Mouse (Mus musculus) embryonic facial prominence, embryonic 14.5 days (tissue): ENCODE measurements at regions not wholly inside any gene's neighbourhood (a gene's known extent, or its start where the extent isn't known, plus 50 kb on each side); places are given as distances from the start of the nearest gene placed in this dataset.

Experiments used
- ATAC-seq: fragments of 200-750 bp; cut with Nextera tagmentation; 2 replicates; pipeline ENCODE4 v1.8.0; 2017; ENCODE audit warnings: low read depth, moderate number of reproducible peaks, moderate TSS enrichment
- DNase-seq: peaks from one replicate; pipeline ENCODE4 v3.0.0-alpha.2; 2015; ENCODE audit warnings: low spot score
- H3K27ac ChIP-seq: fragments of 300-500 bp; sonication (generic); replicated peaks from 2 replicates; pipeline ENCODE4 v1.5.1; 2014; ENCODE audit warnings: low read depth, mild to moderate bottlenecking, low read length, moderate library complexity
- H3K27me3 ChIP-seq: fragments of 300-500 bp; sonication (generic); replicated peaks from 2 replicates; pipeline ENCODE4 v1.6.1; 2014; ENCODE audit warnings: low read length; ENCODE audit not compliant: control insufficient read depth, insufficient read depth
- H3K36me3 ChIP-seq: fragments of 300-500 bp; sonication (generic); 2 replicates; pipeline ENCODE4 v1.6.1; 2014; ENCODE audit warnings: low read length, mixed read lengths; ENCODE audit not compliant: control insufficient read depth, insufficient read depth
- H3K4me1 ChIP-seq: fragments of 300-500 bp; sonication (generic); 2 replicates; pipeline ENCODE4 v1.6.1; 2014; ENCODE audit warnings: antibody characterized with exemption, low read length; ENCODE audit not compliant: control insufficient read depth, insufficient read depth
- H3K4me2 ChIP-seq: fragments of 300-500 bp; sonication (generic); 2 replicates; pipeline ENCODE4 v1.6.1; 2014; ENCODE audit warnings: low read depth, mild to moderate bottlenecking, low read length, moderate library complexity, mixed read lengths
- H3K4me3 ChIP-seq: fragments of 300-500 bp; sonication (generic); 2 replicates; pipeline ENCODE4 v1.5.1; 2014; ENCODE audit warnings: low read depth, mild to moderate bottlenecking, low read length
- H3K9ac ChIP-seq: fragments of 300-500 bp; sonication (generic); 2 replicates; pipeline ENCODE4 v1.6.1; 2014; ENCODE audit warnings: low read depth, mild to moderate bottlenecking, low read length, moderate library complexity, mixed read lengths
- H3K9me3 ChIP-seq: fragments of 300-500 bp; sonication (generic); 2 replicates; pipeline ENCODE4 v1.6.1; 2016; ENCODE audit warnings: low read length; ENCODE audit not compliant: control insufficient read depth
- WGBS: fragments of 180-500 bp; shearing (Covaris S2); extraction: QIAGEN DNeasy Blood & Tissue Kit; methylation state at CpG from one replicate; pipeline ENCODE4 v1.1.7; 2014; 5-methylcytosine and 5-hydroxymethylcytosine counted together

DNA sequence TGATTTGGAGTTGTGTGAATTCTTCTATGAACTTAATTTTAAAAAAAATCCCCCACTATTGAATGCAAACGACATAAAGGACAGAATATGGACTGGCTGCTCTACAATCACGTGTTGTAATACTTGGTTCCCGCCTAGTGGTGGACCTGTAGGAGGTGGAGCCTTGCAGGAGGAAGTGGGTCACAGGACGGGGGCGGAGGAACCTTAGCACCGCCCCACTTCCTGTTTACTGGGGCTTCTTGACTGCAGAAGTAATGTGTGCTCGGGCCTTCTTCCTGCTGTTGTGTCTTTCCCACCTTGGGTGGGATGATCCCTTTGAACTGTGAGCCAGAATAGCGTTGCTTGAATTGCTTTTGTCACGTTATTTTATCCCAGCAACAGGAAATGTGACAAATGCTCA lies 52.2 kb upstream of the Tmem108 start:
- no peaks in the 10 kb centered on the region for H3K36me3 ChIP-seq
- no peak overlapping the region for H3K27ac ChIP-seq
- H3K9ac ChIP-seq = no peak overlapping the region
- H3K27me3 ChIP-seq = no peaks in the 10 kb centered on the region
- H3K4me1 ChIP-seq = no peaks in the 10 kb centered on the region
- no peaks in the 10 kb centered on the region for H3K9me3 ChIP-seq
- H3K4me2 ChIP-seq = no peak overlapping the region
- ATAC-seq = no peak
- H3K4me3 ChIP-seq = no peak overlapping the region
- no peak for DNase-seq
- WGBS = 87% methylated on average over 9 of the region's 9 CpGs

DNA sequence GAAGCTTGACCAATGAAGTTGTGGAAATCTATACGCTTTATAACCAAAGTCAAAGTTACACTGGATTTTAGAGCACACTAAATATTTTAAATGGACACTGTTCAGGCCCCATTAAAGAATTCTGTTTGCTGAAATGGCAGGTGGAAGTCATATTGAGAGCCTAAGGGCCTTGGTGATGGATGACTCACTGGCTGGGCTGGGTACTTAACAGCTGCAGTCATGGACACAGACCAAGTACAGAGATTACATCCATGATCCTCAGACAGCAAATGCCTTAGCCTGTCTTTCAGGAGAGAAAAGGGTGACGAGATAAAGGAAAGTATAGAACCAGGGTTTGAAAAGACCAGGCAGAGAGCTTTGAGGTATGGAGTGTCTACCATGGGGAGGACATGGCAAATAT lies 57.4 kb upstream of the Tmem108 start:
- no peaks in the 10 kb centered on the region for H3K27me3 ChIP-seq
- H3K4me3 ChIP-seq = no peak overlapping the region
- H3K9ac ChIP-seq = no peak overlapping the region
- H3K27ac ChIP-seq = no peak overlapping the region
- H3K9me3 ChIP-seq = no peaks in the 10 kb centered on the region
- DNase-seq (peak; percentile 18), ATAC-seq (no peak)
- no peak overlapping the region for H3K4me2 ChIP-seq
- no peaks in the 10 kb centered on the region for H3K4me1 ChIP-seq
- no peaks in the 10 kb centered on the region for H3K36me3 ChIP-seq
- 86% methylated on average over 2 of the region's 2 CpGs for WGBS

DNA sequence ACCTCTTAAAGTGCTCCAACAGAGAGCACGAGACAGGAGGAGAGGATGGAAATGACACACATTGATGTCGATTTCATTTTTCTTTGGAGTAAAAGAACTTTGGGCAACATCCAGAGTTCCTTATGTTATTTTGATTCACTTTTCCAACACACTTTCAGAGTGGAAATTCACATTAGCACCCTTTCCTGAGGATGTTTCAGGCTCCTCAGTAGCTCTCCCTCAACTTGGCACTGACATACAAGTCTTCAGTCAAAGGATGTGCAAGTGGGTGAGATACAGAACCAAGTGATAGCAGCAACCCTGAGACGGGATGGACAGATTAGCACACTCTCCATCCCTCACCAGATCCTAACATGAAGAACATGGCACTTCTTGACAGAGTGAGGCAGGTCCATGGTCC lies 60.0 kb upstream of the Tmem108 start:
- ATAC-seq (no peak), DNase-seq (no peak)
- Histone ChIP-seq H3K27ac (no peak overlapping the region), H3K9me3 (no peaks in the 10 kb centered on the region), H3K9ac (no peak overlapping the region), H3K27me3 (no peaks in the 10 kb centered on the region), H3K36me3 (no peaks in the 10 kb centered on the region), H3K4me3 (no peak overlapping the region), H3K4me1 (no peaks in the 10 kb centered on the region), H3K4me2 (no peak overlapping the region)
- WGBS = 78% methylated on average over 3 of the region's 3 CpGs

DNA sequence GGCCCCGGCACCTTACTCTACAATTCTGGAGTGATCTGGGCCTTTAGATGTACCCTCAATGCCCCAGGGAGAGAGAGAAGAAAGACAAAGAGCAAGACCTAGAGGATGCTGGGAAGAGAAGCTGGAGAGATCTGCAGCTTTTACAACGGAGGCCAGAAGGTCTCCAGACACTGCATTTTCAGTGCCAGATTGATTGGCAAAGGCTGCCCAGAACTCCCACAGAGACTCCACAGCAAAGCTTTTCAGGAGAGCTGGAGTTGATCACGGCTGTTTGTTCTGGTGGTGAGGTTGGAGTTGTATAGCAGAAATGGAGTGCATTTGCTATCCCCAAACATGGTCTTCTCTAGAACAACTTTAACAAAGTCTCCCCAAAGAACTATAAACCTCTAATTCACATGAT lies 61.9 kb upstream of the Tmem108 start:
- no peaks in the 10 kb centered on the region for H3K27me3 ChIP-seq
- 49% methylated on average over 3 of the region's 3 CpGs for WGBS

DNA sequence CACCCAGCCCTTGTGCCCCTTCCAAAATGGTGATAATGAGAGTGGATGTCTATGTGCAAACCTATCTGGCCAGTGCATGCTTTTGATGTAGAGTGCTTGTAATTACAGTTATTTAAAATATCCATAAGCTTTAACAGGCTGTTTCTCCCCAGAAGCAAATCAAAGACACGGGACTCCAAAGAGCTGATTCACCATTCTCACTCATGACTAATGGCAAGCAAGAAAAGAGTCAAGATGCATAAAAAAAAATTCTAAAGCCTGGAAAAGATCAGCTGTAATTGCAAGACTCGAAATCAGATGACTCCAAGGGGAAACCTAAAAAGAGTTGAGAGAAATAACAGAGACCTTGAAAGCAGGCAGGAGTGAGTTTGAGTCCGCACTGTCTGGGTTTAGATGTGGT lies 79.6 kb upstream of the Tmem108 start:
- Histone ChIP-seq H3K27me3 (no peaks in the 10 kb centered on the region), H3K4me1 (no peaks in the 10 kb centered on the region)
- ATAC-seq = no peak

More for the DNA sequence above, 61.9 kb upstream of the Tmem108 start:
- H3K36me3 ChIP-seq = no peaks in the 10 kb centered on the region
- no peaks in the 10 kb centered on the region for H3K9me3 ChIP-seq
- ATAC-seq (no peak), DNase-seq (no peak)
- no peaks in the 10 kb centered on the region for H3K4me1 ChIP-seq
- H3K9ac ChIP-seq = no peak overlapping the region
- H3K4me3 ChIP-seq = no peak overlapping the region
- no peak overlapping the region for H3K4me2 ChIP-seq
- H3K27ac ChIP-seq = no peak overlapping the region

DNA sequence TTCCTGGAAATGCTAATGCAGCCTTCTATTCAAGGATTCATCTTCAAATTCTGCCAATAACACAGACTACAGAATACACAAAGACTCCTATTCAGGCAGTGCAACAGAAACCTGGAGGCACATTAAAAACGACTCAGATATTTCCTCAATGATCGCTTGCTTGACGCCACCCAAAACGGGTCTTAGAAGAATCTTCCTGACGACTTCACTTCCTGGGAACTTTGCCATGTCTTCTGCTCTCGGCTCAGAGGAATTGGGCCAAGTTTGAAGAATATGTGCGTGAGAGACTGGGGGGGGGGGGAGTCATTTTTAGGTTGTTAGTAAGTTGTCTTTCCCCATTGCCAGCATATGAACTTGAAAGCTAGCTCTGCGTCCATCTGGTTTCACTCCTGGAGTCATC lies 82.2 kb upstream of the Tmem108 start:
- no peaks in the 10 kb centered on the region for H3K36me3 ChIP-seq
- DNase-seq = peak; percentile 49
- H3K27me3 ChIP-seq = no peaks in the 10 kb centered on the region
- no peak overlapping the region for H3K27ac ChIP-seq
- H3K4me2 ChIP-seq = no peak overlapping the region
- H3K9ac ChIP-seq = no peak overlapping the region
- no peaks in the 10 kb centered on the region for H3K9me3 ChIP-seq
- no peak for ATAC-seq
- no peak overlapping the region for H3K4me3 ChIP-seq
- 72% methylated on average over 8 of the region's 8 CpGs for WGBS
- H3K4me1 ChIP-seq = no peaks in the 10 kb centered on the region

More for the DNA sequence above, 79.6 kb upstream of the Tmem108 start:
- WGBS = 64% methylated on average over 3 of the region's 3 CpGs
- H3K9me3 ChIP-seq = no peaks in the 10 kb centered on the region
- no peak overlapping the region for H3K4me2 ChIP-seq
- no peaks in the 10 kb centered on the region for H3K36me3 ChIP-seq
- no peak overlapping the region for H3K9ac ChIP-seq
- no peak for DNase-seq
- H3K27ac ChIP-seq = no peak overlapping the region
- no peak overlapping the region for H3K4me3 ChIP-seq

DNA sequence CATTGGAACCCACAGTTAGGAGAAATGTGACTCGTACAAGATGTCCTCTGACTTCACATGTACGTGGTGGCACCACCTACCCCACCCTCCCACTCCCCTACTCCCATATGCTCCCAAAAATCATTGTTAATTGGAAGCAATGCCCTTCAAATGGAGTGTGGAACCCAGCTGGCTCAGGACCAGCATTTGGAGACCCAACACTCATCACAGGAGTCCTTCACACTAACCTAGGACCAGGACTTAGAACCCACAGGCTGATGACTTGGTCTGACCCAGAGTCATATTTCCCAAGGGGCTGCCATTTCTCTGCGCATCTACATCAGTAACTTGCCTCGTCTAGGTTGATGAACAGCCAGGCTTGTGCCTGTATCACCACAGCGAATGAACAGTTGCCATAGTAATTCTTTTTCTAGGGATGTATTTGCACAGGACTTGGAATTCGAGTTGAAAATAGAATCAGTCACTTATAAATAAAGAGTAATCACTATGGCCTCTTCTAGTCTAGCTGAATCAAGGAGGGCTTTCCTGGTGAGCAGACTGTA lies 84.3 kb upstream of the Tmem108 start:
- no peak overlapping the region for H3K4me2 ChIP-seq
- no peak overlapping the region for H3K4me3 ChIP-seq
- ATAC-seq (no peak), DNase-seq (no peak)
- H3K9ac ChIP-seq = no peak overlapping the region
- no peaks in the 10 kb centered on the region for H3K9me3 ChIP-seq
- H3K27ac ChIP-seq = no peak overlapping the region
- H3K4me1 ChIP-seq = no peaks in the 10 kb centered on the region
- no peaks in the 10 kb centered on the region for H3K36me3 ChIP-seq
- no peaks in the 10 kb centered on the region for H3K27me3 ChIP-seq
- WGBS = 80% methylated on average over 6 of the region's 6 CpGs

DNA sequence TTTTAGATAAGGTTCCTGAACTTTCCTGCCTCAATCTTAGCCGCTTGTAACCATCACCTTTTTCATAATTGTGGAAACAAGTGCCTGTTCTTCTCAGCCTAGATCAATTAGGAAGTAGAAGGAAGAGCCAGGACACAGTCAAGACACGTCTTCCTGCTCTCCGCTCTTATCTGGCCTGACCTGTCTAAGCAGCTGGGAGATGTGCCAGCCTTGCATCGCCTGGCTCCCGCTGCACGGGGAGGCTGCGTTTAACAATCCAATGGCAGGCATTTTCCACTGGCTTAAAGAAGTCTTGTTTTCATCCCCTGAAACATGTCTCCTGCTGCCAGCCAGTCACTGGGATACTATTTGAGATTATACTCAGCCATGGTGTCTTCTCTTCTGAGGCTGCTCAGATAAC lies 86.3 kb upstream of the Tmem108 start:
- Histone ChIP-seq H3K27me3 (no peaks in the 10 kb centered on the region), H3K4me2 (no peak overlapping the region), H3K4me3 (no peak overlapping the region), H3K4me1 (no peaks in the 10 kb centered on the region), H3K36me3 (no peaks in the 10 kb centered on the region), H3K27ac (no peak overlapping the region), H3K9me3 (no peaks in the 10 kb centered on the region), H3K9ac (no peak overlapping the region)
- DNase-seq (no peak), ATAC-seq (no peak)
- WGBS = 66% methylated on average over 7 of the region's 7 CpGs

DNA sequence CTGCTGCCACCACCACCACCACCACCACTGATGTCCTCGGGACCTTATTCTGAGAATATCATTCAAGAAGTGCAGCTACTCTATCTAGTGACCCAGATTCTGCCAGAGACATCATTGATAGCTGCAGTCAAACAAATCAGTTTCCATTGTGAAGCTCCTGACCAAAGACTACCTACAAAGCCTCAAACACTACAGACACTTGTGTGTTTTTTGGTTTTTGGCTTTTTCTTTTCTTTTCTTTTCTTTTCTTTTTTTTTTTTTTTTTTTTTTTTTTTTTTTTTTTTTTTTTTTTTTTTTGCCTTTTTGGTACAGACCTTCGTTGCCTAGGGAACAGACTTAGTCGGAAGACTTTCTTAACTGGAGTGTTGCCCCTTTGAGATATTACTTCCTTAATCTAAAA lies 87.4 kb upstream of the Tmem108 start:
- Histone ChIP-seq H3K4me1 (no peaks in the 10 kb centered on the region), H3K4me3 (no peak overlapping the region), H3K9me3 (no peaks in the 10 kb centered on the region; the same call in 1 of the 2 replicates), H3K27ac (no peak overlapping the region), H3K9ac (no peak overlapping the region), H3K36me3 (no peaks in the 10 kb centered on the region), H3K4me2 (no peak overlapping the region), H3K27me3 (no peaks in the 10 kb centered on the region)
- ATAC-seq (no peak), DNase-seq (no peak)
- WGBS = 75% methylated on average over 3 of the region's 3 CpGs
